Mouse (Mus musculus) liver, embryonic 16.5 days (tissue): ENCODE results near the gene Ccdc194. TPM values are rescaled to one million over a fixed set of nuclear protein-coding genes. Genes with fewer than 3 reads are reported as not detected.
"Not testable (repeated sequence)": the region's sequence is repeated elsewhere in the genome, so short reads cannot be mapped to it uniquely, and the experiment has no call there.

Experiments used
- ATAC-seq: fragments of 200-750 bp; cut with Nextera tagmentation; 2 replicates; pipeline ENCODE4 v1.8.0; 2017; ENCODE audit warnings: low read depth, mild to moderate bottlenecking, moderate number of reproducible peaks, moderate library complexity
- H3K27ac ChIP-seq: fragments of 300-500 bp; sonication (generic); 2 replicates; pipeline ENCODE4 v1.5.1; 2014; ENCODE audit warnings: mild to moderate bottlenecking, low read length
- H3K27me3 ChIP-seq: fragments of 300-500 bp; sonication (generic); 2 replicates; pipeline ENCODE4 v1.6.1; 2014; ENCODE audit warnings: low read depth, low read length, mixed read lengths; ENCODE audit not compliant: control insufficient read depth, insufficient read depth
- H3K36me3 ChIP-seq: fragments of 300-500 bp; sonication (generic); 2 replicates; pipeline ENCODE4 v1.6.1; 2014; ENCODE audit warnings: mild to moderate bottlenecking; ENCODE audit not compliant: control insufficient read depth, insufficient read depth
- H3K4me1 ChIP-seq: fragments of 300-500 bp; sonication (generic); 2 replicates; pipeline ENCODE4 v1.6.1; 2014; ENCODE audit warnings: low read depth, low read length, mixed read lengths; ENCODE audit not compliant: control insufficient read depth
- H3K4me2 ChIP-seq: fragments of 300-500 bp; sonication (generic); 2 replicates; pipeline ENCODE4 v1.6.1; 2014; ENCODE audit warnings: low read depth, low read length, mixed read lengths
- H3K4me3 ChIP-seq: fragments of 300-500 bp; sonication (generic); 2 replicates; pipeline ENCODE4 v1.5.1; 2014; ENCODE audit warnings: low read depth, mild to moderate bottlenecking, low read length
- H3K9ac ChIP-seq: fragments of 300-500 bp; sonication (generic); 2 replicates; pipeline ENCODE4 v1.6.1; 2014; ENCODE audit warnings: low read depth, low read length
- H3K9me3 ChIP-seq: fragments of 300-500 bp; sonication (generic); replicated peaks from 2 replicates; pipeline ENCODE4 v1.6.1; 2016; ENCODE audit warnings: low read length; ENCODE audit not compliant: control insufficient read depth
- WGBS: fragments of 180-500 bp; shearing (Covaris S2); extraction: QIAGEN DNeasy Blood & Tissue Kit; methylation state at CpG from one replicate; pipeline ENCODE4 v1.1.7; 2014; ENCODE audit not compliant: insufficient replicate concordance; 5-methylcytosine and 5-hydroxymethylcytosine counted together
- polyA plus RNA-seq: library from polyadenylated mRNA; unstranded; fragments of >200 nt; fragmentation: Nextera tagmentation; extraction: Ambion mirVana; gene quantifications from 2 replicates; pipeline ENCODE4 v1.2.1, GENCODE M21; 2015

Ccdc194 gene
- polyA plus RNA-seq, 1 experiment from 2014 or later, result 0.19 TPM

DNA sequence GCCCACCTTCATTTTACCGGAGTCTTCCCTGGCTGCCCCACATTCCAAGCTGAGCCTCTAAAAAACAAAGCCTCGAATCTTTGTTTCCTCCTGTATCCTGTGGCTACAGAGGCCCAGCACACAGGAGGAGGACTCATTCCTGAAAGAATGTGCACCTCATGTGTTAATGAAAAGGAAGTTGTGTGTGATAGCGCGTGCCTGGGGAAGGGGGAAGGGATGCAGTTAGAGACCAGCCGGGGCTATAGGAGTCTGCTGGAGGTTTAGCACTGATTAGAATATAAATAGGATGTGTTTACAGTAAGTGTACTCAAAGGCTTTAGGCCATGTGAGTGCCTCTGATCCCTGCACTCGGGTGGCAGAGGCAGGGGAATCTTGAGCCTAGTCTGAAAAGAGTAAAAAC is 761 bp upstream of the Ccdc194 start:
- Histone ChIP-seq H3K4me1 (no peaks in the 10 kb centered on the region; the same call in none of the 2 replicates), H3K9me3 (no peaks in the 10 kb centered on the region), H3K36me3 (no peaks in the 10 kb centered on the region), H3K4me3 (no peak overlapping the region), H3K27ac (no peak overlapping the region), H3K9ac (no peak overlapping the region), H3K27me3 (peaks cover 20% of the 10 kb centered on the region), H3K4me2 (no peak overlapping the region)
- ATAC-seq, result 0 out of 2 replicates have a peak, but pooled peaks have one; percentile 5
- WGBS, result 19% methylated on average over 6 of the region's 6 CpGs

DNA sequence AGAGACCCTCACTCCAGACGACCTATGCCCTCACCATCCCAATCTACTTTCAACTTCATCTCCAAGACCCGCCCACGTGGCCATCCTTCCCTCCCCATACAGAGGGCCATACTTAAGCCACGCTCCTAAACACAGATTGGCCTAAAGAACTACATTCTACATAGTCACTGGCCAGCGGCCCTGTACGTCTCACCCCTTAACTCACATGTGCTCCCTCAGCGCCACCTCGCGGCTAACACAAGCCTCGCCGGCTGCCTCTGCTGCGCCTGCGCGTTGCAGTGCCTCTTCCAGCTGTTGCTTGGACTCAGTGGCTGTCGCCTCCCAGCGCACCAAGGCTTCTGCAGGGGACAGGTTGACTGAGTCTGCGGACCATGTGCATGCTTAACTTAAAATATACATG is 3.9 kb downstream of the Ccdc194 start:
- no peaks in the 10 kb centered on the region for H3K36me3 ChIP-seq
- H3K4me1 ChIP-seq, result no peaks in the 10 kb centered on the region; the same call in none of the 2 replicates
- no peaks in the 10 kb centered on the region for H3K9me3 ChIP-seq
- peak; percentile 74 for ATAC-seq
- peaks cover 17% of the 10 kb centered on the region for H3K27me3 ChIP-seq
- H3K4me2 ChIP-seq, result no peak overlapping the region
- WGBS, result 2% methylated on average over 17 of the region's 17 CpGs
- no peak overlapping the region for H3K27ac ChIP-seq
- H3K4me3 ChIP-seq, result no peak overlapping the region
- no peak overlapping the region for H3K9ac ChIP-seq

DNA sequence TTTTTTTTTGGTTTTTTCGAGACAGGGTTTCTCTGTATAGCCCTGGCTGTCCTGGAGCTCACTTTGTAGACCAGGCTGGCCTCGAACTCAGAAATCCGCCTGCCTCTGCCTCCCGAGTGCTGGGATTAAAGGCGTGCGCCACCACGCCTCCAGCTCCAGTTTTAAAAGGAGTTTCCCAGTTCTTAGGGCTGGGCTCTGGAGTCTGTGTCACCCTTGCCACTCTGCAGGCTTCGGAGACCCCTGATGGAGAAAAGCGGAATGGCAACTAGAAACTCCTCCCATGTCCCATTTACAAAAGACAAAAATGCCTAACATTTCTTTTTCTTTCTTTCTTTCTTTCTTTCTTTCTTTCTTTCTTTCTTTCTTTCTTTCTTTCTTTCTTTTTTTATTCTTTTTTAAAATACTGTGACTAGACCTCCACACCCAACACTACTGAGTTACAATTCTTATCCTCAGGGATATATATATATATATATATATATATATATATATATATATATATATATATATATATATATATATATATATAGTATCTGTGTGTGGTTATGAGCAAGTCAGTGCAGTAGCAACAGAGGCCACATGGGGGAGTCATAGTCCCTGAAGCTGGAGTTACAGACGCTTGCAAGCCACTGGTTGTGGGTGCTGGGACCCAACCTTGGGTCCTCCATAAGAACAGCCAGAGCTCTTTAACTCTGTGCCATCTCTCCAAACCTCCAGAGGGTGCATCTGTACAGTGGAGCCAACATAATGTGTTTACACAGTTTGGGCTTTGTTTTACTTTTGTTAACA is 6.3 kb downstream of the Ccdc194 start:
- not testable (repeated sequence) for H3K4me2 ChIP-seq, H3K9me3 ChIP-seq, H3K4me3 ChIP-seq, H3K36me3 ChIP-seq, H3K9ac ChIP-seq, H3K4me1 ChIP-seq, H3K27me3 ChIP-seq, ATAC-seq, H3K27ac ChIP-seq
- 18% methylated on average over 9 of the region's 10 CpGs for WGBS

DNA sequence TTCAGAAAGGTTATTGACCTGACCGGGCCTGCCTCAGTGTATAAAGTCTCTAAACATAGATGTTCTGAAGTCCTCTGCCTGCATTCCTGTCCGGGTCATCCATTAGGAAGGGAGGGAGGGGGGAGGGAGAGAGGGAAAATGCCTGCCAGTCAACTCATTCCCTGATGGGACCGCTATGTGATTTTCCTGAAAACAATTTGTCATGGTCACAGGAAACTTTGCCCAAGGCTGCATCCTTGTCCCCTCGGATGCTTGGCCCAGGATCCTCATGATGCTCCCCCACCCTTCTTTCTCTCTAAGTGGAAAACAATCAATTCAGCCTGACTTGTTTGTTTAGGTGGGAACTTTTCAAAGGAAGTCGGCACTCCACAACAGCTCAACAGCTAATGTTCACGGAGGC is 8.7 kb downstream of the Ccdc194 start:
- Histone ChIP-seq H3K27ac (no peak overlapping the region), H3K4me2 (no peak overlapping the region), H3K36me3 (no peaks in the 10 kb centered on the region), H3K4me3 (no peak overlapping the region), H3K4me1 (peaks cover 2% of the 10 kb centered on the region), H3K27me3 (no peaks in the 10 kb centered on the region), H3K9me3 (no peaks in the 10 kb centered on the region), H3K9ac (no peak overlapping the region)
- WGBS, result 34% methylated on average over 6 of the region's 6 CpGs
- no peak for ATAC-seq

DNA sequence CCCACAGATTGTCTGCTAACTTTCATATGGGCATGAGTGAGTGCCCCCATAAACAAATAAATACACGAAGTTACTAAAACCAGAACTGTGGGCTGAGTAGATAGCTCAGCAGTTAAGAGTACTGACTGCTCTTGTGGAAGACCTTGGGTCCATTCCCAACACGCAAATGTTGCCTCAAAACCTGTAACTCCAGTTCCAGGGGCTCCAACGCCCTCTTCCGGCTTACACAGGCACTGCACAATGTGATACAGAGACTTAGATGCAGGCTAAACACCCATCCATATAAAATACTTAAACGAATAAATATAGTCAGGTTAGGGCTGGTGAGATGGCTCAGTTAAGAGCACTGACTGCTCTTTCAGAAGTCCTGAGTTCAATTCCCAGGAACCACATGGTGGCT is 10.5 kb downstream of the Ccdc194 start:
- Histone ChIP-seq H3K9ac (no peak overlapping the region), H3K36me3 (no peaks in the 10 kb centered on the region), H3K27me3 (no peaks in the 10 kb centered on the region; the same call in 1 of the 2 replicates), H3K27ac (no peak overlapping the region), H3K4me1 (peaks cover 9% of the 10 kb centered on the region), H3K9me3 (no peaks in the 10 kb centered on the region), H3K4me2 (no peak overlapping the region), H3K4me3 (no peak overlapping the region)
- ATAC-seq, result no peak
- WGBS, result 55% methylated on average over 5 of the region's 5 CpGs

DNA sequence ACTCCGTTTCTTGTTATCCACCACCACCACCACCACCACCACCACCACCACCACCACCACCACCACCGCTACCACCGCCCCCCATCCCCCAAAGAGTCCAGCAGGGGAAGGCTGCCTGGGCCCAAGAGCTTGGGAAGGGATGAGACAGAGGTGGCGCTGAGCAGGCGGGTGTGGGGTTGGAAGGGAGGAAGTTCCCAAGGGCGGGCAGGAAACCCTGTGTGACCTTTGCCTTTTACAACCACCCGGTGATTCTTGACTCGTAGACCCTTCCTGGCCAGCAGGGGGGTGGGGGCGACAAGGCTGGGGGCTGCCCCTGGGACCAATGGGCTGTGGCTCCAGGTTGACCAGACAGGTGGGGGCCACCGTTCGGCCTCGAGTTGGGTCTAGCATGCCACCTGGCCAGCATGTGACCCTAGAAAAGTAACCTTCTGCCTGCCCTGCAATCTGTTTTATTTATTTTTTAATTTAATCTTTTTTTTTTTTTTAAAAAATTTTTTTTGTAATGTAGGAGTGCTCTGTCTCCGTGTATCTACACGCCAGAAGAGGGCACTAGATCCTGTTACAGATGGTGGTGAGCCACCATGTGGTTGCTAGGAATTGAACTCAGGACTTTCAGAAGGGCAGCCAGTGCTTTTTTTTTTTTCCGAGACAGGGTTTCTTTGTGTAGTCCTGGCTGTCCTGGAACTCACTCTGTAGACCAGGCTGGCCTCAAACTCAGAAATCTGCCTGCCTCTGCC is 12.3 kb downstream of the Ccdc194 start:
- H3K27me3 ChIP-seq, result peaks cover 12% of the 10 kb centered on the region
- peaks cover 9% of the 10 kb centered on the region for H3K4me1 ChIP-seq
- H3K4me3 ChIP-seq, result no peak overlapping the region
- no peaks in the 10 kb centered on the region for H3K9me3 ChIP-seq
- WGBS, result 31% methylated on average over 13 of the region's 15 CpGs
- H3K27ac ChIP-seq, result no peak overlapping the region
- ATAC-seq, result no peak
- no peak overlapping the region for H3K4me2 ChIP-seq
- no peak overlapping the region for H3K9ac ChIP-seq
- H3K36me3 ChIP-seq, result no peaks in the 10 kb centered on the region

DNA sequence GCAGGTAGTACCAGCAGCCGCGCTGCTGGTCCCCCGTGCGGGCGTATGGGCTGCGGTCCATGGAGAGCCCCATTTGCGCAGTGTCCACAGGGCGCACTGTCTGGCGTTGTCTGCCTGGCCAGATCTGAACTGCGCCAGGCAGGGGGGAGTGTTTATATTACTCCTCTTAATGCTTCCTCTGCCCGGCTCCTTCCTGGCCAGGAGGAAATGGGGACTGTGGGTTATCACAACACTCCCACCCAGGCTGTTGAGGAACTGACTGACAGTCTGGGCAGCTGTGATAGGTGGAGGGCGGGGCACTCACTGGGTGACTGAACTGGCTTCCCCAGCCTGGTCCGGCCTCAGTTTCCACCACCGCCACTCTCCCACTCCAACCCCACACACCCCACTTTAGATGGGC is 13.9 kb downstream of the Ccdc194 start, which contains the start of gene Plvap:
TSS of gene Plvap (minus strand) at position 109 of the 400 bp plus-strand sequence.
- Histone ChIP-seq H3K9me3 (no peaks in the 10 kb centered on the region), H3K36me3 (no peaks in the 10 kb centered on the region), H3K4me2 (peak within 1 kb of the TSS; percentile 50), H3K4me1 (peaks cover 12% of the 10 kb centered on the region), H3K27me3 (peaks cover 27% of the 10 kb centered on the region), H3K9ac (no peak within 1 kb of the TSS), H3K27ac (no peak within 1 kb of the TSS), H3K4me3 (peak within 1 kb of the TSS; percentile 43)
- peak; percentile 81 for ATAC-seq
- whole genome bisulfite sequencing, result 7% methylated on average over 14 of the region's 14 CpGs

DNA sequence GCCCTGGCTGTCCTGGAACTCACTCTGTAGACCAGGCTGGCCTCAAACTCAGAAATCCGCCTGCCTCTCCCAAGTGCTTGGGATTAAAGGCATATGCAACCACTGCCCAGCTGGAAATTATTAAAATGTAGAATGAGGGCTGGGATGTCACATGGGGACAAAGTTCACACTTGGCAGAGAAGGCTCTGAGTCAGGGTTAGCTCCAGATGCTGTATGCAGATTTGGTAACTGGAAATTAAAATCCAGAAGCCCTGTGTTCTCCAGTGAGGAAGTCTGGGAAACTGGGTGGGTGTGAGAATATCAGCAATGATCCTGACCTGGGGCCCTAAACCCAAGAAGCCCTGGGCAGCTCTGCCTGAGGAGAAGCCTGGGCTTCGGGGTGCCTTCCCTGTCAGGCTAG is 16.2 kb downstream of the Ccdc194 start:
- H3K4me1 ChIP-seq, result peaks cover 12% of the 10 kb centered on the region
- H3K27ac ChIP-seq, result no peak overlapping the region
- no peak overlapping the region for H3K9ac ChIP-seq
- no peak overlapping the region for H3K4me3 ChIP-seq
- peaks cover 37% of the 10 kb centered on the region for H3K27me3 ChIP-seq
- H3K36me3 ChIP-seq, result no peaks in the 10 kb centered on the region
- no peaks in the 10 kb centered on the region for H3K9me3 ChIP-seq
- ATAC-seq, result no peak
- H3K4me2 ChIP-seq, result no peak overlapping the region
- WGBS, result 72% methylated on average over 2 of the region's 2 CpGs

DNA sequence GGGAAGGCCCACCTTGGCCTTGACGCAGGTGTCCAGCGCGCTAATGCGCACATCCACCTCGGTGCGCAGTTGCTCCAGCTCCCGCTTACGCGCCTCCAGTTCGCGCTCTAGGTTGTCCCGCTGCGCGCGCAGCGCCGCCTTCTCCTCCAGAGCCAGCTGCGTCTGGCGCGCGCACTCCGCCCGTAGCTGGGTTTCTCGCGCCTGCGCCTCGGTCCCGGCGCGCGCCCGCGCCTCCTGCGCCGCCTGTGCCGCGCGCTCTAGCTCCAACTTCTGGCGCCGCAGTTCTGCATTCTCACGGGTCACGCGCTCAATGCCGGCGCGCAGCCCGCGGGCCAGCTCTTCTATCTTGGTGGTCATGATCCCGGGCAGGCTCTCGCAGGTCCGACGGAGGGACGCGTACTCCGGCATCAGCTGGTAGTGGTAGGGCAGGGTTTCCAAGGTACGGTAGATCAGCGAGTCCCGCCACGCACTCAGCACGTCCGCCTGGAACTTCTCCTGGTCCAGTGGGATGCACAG is 17.9 kb downstream of the Ccdc194 start:
- ATAC-seq, result peak; percentile 49
- H3K27ac ChIP-seq, result no peak overlapping the region
- H3K4me2 ChIP-seq, result peak overlapping the region; percentile 47
- H3K4me3 ChIP-seq, result peak overlapping the region; percentile 36
- H3K4me1 ChIP-seq, result peaks cover 12% of the 10 kb centered on the region
- WGBS, result 2% methylated on average over 60 of the region's 61 CpGs
- no peaks in the 10 kb centered on the region for H3K36me3 ChIP-seq
- no peak overlapping the region for H3K9ac ChIP-seq
- H3K9me3 ChIP-seq, result no peaks in the 10 kb centered on the region
- peaks cover 37% of the 10 kb centered on the region for H3K27me3 ChIP-seq
